Mouse (Mus musculus) testis, postnatal 14 days (tissue): ENCODE data around the gene Ybx2.
"Not testable (repeated sequence)": the region's sequence is repeated elsewhere in the genome, so short reads cannot be mapped to it uniquely, and the experiment has no call there.

Experiments
- DNase-seq: peaks from one replicate; pipeline ENCODE4 v3.0.0; 2021; ENCODE audit warnings: low spot score

Gene Ybx2

DNA sequence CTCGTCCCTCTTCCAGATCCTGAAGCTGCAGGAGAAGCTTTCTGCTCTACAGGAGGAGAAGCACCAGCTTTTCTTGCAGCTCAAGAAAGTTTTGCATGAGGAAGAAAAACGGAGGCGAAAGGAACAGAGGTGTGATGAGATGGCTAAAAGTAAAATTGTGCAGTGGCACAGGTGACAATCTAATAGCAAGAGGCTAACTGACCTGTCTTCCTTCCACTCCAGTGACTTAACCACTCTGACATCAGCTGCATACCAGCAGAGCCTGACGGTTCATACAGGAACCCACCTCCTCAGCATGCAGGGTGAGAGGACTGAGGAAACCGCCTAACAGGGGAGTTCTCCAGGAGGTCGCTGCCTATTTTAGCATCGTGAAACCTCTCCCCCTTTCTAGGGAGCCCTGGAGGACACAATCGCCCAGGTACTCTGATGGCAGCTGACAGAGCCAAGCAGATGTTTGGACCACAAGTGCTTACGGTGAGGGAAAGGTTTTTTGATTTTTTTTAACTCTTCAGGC lies 20.6 kb upstream of the Ybx2 start:
- no peak for DNase-seq

- no peak for DNase-seq
Measured at GRCm38 (mm10) chr11:69915667-69916627, 19.6 kb upstream of the Ybx2 start.

DNA sequence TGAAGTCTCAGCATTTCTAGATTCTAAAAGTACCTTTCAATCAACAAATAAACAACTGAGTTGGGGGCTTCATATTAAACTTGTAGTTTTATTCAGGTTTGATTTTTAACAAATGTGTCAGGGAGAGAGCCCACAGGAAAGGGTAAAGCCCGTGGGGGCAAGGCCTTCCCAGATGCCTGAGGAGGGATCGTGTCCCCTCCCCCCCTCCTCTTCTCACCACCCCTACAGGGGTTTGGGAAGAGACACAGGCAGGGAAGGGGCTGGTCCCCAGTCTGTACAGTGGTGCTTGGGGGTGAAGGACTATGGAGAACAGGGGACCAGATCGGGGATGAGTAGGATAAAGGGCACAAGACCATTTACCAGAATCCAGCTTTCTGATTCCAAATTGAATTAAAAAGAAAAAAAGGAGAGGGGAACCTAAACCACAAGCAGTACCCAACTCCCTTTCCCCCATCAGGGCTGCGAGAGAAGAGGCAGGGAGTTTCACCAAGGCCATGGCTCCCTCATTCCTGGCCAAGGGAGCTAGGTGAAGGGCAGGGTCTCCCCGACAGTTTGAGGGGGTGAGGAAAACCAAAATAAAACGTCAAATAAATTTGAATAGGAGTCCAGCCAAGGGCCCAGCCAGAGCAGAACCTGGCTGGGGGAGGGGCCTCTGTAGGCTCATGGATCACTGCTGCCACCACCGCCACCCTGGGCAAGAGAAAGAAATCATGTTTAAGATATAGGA lies 18.8 kb upstream of the Ybx2 start:
- DNase-seq, result not testable (repeated sequence)

DNA sequence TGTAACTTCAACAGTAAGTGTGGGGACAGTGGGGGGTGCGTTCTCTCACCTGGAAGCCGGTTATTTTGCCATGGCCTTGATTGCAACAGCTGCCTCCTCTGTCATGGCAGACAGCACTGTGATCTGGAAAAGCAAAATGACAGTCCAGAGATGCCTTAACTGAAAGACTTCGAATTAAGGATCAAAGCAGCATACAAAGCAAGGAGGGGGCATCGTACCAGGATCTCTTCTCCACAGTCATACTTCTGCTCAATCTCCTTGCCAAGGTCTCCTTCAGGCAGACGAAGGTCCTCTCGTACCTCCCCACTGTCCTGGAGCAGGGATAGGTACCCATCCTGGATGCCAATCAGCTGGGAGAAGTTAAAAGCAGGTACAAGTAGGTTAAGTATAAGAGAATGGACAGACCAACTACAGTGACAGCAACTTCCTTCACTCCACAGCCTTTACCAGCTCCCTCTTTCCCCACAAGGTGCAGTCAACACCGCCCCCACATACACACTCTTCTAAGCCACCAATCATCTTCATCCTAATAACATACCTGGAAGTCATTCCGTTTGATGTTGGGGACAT lies 18.1 kb upstream of the Ybx2 start:
- DNase-seq, result no peak

GRCm38 (mm10) chr11:69918118-69918517 lies 17.5 kb upstream of the Ybx2 start:
- no peak for DNase-seq

- DNase-seq, result no peak
Measured at GRCm38 (mm10) chr11:69919053-69919452, 16.5 kb upstream of the Ybx2 start.

- DNase-seq, result peak; percentile 62
Measured at GRCm38 (mm10) chr11:69919661-69920265, 15.8 kb upstream of the Ybx2 start.

GRCm38 (mm10) chr11:69920266-69921031 lies 15.1 kb upstream of the Ybx2 start:
- DNase-seq, result peak; percentile 85

- peak; percentile 100 for DNase-seq
Measured at GRCm38 (mm10) chr11:69921114-69922011, 14.2 kb upstream of the Ybx2 start, which contains the start of gene Eif5a. TSS of gene Eif5a (minus strand) at chr11:69921958.

DNA sequence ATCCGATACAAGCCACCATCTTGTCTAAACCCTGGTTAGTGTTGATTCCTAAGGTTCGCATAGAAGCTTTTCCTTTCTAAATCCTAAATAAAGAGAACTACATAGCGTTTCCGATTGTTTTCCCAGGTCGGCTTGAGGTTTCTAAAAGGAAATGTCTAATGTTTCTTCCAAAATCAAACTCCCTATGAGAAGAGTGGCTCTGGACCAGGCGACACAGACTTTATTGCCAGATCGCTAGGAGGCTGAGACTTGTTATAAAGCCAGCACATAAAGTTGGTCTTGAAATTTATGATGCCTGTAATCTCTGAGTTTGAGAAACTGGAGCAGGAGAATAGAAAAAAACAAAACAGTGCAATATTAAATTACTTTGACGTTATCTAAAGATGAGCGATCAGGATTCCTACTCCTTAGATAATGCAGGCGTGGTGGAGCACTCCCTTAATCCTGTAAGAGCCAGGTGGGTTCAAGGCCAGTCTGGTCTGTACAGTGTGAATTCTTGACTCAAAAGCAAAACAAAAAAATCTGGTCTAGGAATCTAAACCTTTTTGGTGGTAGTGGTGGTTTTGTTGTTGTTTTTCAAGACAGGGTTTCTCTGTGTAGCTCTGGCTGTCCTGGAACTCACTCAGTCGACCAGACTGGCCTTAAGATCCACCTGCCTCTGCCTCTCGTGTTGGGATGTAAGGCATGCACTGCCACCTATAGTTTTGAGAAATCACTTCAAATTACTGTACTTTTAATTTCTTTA lies 13.4 kb upstream of the Ybx2 start:
- no peak for DNase-seq

GRCm38 (mm10) chr11:69922796-69923195 lies 12.8 kb upstream of the Ybx2 start:
- DNase-seq, result no peak

- no peak for DNase-seq
Measured at GRCm38 (mm10) chr11:69927501-69927900, 8.1 kb upstream of the Ybx2 start.

GRCm38 (mm10) chr11:69929712-69930111 lies 5.9 kb upstream of the Ybx2 start:
- DNase-seq, result no peak

DNA sequence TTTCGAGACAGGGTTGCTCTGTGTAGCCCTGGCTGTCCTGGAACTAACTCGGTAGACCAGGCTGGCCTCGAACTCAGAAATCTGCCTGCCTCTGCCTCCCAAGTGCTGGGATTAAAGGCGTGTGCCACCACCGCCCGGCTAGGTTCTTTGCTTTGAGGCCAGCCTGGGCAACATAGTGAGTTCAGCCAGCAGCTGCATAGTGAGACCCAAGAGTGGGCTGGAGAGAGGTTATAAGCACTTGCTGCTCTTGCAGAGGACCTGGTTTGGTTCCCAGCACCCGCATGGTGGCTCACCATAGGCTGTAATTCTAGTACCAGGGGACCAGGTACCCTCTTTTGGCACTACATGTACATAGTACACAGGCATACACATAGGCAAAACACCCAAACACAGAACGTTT lies 5.4 kb upstream of the Ybx2 start:
- DNase-seq, result not testable (repeated sequence)

DNA sequence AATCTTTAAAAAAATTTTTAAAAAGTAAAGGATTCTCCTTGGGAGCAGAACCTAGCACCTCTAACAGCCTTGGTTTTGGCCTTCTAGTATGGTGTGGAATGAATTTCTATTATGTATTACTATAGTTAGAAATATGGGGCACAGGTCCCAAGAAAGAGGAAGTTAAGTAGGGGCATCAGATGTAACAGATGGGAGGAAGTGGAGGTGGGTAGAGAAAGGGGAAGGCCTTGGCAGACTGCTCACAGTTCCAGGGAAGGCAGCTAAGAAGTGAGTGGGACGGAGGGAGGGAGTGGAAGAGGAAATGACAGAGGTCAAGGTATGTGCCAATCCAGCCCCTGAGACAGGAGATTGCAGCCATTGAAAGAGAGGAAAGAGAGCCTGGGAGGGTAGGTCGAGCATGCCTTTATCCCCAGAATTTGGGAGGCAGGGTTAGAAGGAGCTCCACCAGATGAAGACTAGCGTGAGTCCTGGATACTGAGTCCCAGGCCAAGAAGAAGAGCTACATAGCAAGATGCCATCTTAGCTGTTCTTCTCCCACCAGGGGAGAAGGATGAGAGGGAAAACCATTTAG lies 4.5 kb upstream of the Ybx2 start:
- no peak for DNase-seq

GRCm38 (mm10) chr11:69931769-69932168 lies 3.8 kb upstream of the Ybx2 start:
- DNase-seq, result no peak

DNA sequence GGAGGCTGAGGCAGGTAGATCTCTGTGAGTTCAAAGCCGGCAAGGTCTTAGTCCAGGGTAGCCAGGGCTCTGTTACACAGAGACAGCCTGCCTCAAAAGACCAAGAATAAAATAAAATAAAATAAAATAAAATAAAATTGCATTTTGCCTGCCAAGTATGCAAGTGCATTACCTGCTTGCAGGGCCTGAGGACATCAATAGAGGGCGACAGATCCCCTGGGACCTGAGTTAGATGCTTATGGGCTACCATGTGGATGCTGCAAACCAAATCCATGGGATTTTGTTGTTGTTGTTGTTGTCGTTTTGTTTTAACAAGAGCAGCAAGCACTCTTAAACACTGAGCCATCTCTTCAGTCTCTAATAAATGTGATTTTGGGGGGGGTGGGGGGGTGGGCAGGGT lies 3.3 kb upstream of the Ybx2 start:
- no peak for DNase-seq

- DNase-seq, result no peak
Measured at GRCm38 (mm10) chr11:69933066-69933465, 2.5 kb upstream of the Ybx2 start.

- DNase-seq, result peak; percentile 89
Measured at GRCm38 (mm10) chr11:69934169-69934568, 1.4 kb upstream of the Ybx2 start.
